Mouse (Mus musculus) G1E (cell line): ENCODE measurements around the gene Zfp729b.

Experiments
- CTCF ChIP-seq: IDR thresholded peaks from 2 replicates; pipeline ENCODE4 v1.5.1; 2012; ENCODE audit warnings: low read depth, low read length, inconsistent platforms, mixed read lengths
- GATA2 ChIP-seq: IDR thresholded peaks from 2 replicates; pipeline ENCODE4 v1.6.1; 2012; ENCODE audit warnings: low read depth, low read length, inconsistent platforms, borderline replicate concordance

DNA sequence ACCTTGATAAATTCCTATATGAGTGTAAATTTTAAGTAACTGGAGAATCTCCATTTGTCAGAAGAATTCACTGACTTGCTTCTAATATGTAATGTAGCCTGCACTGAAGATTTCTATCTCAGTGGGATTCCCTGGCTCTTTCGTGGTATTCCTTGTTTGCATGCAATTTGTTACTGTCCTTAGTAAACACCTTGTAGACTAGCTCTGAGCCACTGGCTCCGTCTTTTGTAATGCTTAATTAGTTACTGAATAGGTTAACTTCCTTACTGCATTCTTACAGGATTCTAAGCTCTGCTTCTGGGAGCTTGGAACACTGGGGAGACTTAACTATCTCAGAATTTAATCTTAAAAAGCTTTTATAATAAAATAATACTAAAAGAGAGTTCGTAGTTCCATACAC is 43.0 kb upstream of the Zfp729b start:
- no peak for TF ChIP-seq CTCF
- TF ChIP-seq GATA2 = no peak
